Mouse (Mus musculus) liver, adult (tissue): ENCODE data around the gene Opcml.

ENCODE experiments used
- GATA4 ChIP-seq: IDR thresholded peaks from 2 replicates; pipeline ENCODE4 v1.6.1; 2014; ENCODE audit warnings: mild to moderate bottlenecking, low read length; ENCODE audit not compliant: insufficient replicate concordance

Gene Opcml

DNA sequence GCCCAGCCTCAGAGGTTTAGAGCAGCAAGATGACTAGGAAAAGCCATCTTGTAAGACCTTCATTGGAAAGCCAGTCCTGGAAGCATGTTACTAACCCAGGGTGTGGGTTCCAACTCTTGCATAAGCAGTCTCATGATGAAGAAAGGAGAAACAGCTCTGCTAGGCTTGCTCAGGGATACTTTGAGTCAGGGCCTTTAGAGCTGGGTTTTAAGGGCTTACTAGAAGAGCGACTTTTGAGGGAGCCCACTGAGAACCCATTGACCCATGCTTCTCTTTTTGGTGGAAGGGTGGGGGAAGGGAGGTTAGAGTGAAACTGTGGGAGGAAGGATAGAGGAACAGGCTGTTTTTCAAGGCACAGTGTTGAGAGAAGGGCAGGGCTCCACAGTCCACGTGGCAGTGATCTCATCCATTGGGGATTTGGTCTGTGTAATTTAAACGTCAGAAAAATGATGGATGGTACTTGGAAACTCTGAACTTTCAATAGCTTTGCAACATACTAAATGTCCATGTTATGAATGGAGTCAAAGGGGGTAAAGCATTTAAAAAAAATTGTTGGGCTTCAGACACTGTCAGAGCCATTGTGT lies 22.7 kb downstream of the Opcml start:
- no peak for TF ChIP-seq GATA4

DNA sequence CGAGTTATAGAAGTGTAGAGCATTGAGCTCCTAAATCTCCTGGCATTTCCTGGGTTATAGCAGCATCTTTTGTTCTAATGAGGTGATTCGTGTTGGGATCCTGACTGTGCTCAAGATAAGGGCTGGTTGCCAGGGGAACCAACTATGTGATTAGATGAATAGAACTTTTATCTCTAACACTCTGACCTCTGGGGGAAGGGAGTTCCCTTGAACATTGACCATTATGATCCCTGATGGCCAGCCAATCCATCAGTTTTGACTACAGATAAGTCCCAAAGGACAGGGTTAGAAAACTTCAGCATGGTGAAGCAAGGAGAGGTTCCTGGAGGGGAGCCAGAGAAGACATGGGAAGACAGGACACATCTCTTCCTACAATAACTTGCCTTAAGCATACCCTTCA lies 23.6 kb downstream of the Opcml start:
- TF ChIP-seq GATA4 = no peak

DNA sequence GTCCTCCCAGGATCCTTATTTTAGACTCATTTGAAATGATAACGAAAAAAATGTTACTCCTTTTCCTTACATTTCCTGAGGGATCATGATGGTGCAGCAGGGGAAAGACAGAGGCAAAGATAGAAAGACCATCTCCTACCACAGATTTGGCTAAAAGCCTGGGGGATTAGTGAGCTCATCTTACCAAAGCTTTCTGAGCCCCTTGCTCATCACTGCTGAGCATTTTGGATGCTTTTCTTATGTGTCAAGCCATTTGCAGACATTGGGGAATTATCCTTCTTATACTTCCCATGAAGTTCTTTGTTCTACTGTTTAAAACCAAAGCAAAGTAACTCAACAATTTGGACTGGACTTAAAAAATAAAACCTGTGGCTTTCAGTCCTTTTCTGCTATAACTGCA lies 30.6 kb downstream of the Opcml start:
- TF ChIP-seq GATA4 = no peak

DNA sequence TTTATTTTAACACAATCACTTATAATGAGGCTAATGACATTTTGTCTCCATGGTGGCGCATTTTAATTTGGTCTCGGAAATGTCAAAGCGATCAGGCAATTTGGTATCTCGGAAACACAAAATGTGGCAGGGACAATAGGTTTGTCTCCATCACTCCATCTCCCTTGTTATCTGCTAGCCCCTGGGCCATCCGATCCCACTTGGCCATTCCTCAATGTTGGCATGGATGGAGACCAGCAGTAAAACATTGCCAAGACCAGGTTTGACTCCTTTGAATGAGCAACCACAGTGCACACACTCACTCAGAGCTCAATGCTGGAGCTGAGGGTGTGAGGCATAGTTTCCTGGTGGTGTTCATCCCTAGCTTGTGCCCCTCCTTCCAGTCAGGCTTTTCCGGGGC lies 32.1 kb downstream of the Opcml start:
- no peak for TF ChIP-seq GATA4

DNA sequence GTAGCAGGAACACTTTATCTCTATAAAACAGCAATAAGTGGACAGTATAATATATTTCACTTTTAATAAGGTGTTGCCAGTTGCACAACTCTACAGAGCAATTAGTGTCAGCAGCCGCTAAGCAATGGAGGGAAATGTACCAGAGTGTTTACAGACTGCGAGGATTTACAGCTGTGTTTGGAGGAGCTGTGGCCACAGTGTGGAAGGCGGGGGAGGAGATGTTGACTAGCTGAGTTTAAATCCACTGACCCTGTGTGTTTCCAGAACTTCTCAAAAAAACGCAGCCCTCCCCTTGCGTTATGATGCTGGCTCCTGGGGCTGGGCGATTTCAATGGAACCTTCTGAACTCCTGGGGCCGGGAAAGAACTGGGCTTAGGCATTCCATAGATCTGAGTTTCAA lies 33.8 kb downstream of the Opcml start:
- TF ChIP-seq GATA4 = no peak

DNA sequence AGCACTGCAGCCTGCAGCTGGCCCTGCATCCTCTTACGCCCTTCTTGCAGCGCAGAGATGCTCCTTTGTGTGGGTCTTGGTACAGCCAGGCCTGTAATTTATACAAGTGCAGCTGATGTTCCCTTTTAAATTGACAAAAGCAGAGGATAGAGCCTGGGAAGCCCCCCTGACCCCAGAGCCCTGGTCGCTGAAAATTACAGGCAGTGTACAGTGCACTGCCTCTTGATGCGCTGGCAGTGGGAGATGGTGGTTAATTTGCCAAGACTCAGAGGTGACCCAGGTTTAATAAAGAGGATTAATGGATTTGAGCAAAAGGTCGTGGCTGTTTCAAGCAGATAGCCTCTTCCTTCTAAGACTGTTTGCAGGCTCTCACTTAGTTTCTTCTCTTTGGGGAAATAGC lies 39.9 kb downstream of the Opcml start:
- TF ChIP-seq GATA4 = no peak

DNA sequence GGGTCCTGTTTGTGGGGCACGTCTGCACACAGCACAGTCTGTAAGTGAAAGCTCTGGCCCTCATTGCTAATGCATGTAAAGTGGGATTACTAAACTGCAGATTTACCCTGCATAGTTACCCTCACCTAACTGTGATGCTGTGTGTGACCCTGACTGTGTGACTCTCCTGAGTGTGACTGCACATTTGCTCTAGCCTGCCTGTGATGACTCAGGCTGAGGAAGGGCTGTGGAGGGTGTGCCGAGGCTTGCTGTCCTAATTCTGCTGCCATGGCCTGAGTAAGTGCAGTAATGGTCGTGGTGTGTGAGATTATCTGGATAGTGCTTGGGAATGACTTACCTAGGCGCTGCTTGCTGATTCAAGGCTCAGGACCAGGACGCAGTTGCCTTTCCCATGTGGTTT lies 52.2 kb downstream of the Opcml start:
- no peak for TF ChIP-seq GATA4

DNA sequence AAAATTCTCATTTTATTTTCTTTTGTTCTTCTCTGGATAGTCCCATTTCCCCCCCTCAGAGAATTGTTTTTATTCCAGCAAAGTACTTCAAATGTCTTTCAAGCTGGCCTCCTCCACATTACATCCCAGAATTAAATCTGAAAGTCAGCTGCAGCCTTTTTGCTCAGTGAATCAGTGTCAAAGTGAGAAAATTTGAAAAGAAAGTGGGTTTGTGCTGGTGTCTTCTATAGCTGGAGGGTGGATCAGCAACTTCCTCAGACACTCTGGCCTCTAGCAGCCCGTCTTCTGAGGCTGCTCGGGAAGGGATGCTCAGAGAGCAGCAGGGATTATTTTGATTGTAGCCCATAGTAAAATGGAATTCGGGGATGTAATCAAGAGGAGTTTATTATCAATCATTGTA lies 81.0 kb downstream of the Opcml start:
- TF ChIP-seq GATA4 = no peak

DNA sequence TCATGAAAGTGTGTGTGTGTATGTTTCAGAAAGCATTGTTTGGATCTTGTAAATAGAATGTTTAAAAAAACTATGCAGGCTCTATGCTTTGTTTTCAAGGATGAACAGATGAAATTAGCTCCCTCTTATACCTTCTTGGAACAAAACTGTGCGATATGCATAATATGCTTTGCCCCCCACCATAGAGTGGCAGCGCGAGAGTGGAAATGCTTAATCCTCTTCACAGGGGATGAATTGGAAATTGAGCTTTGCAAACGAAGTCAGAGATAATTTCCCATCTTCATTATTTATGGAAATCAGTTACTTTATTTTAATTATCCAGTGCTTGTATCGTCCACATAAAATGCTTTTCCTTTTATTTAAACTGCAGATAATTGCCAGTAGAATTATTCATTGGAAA lies 99.1 kb downstream of the Opcml start:
- TF ChIP-seq GATA4 = no peak

DNA sequence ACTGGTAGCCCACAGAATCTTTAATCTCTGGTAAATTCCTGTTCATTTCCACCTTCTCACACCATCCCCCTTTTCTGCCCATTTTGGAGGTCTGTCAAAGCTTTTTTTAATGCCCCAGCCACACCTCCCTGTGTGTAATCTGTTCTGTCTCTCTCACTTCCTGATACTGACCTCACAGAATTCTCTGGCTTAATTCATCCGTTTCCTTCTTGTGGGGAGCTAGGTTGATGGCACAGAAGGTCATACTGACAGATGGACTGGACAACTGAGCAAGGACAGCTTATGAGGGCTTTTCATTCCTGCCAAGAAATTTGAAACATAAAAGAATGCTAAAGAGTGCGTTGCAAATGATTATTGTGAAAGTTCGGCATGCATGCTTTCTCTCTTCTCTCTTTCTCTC lies 126.7 kb downstream of the Opcml start:
- no peak for TF ChIP-seq GATA4

DNA sequence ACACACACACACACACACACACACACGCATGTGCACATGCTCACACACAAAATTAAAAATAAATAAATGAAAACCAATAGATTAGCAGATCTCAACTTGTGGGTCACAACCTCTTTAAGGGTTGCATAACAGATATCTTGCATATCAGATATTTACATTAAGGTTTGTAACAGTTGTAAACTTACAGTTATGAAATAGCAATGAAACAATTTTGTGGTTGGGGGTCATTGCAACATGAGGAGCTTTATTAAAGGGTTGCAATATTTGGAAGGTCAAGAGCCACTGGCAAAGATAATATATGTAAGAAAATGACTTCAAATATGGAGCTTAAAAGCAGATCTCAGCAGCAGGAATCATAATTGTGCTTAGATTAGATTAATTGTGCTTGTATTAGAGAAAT lies 132.9 kb downstream of the Opcml start:
- no peak for TF ChIP-seq GATA4

DNA sequence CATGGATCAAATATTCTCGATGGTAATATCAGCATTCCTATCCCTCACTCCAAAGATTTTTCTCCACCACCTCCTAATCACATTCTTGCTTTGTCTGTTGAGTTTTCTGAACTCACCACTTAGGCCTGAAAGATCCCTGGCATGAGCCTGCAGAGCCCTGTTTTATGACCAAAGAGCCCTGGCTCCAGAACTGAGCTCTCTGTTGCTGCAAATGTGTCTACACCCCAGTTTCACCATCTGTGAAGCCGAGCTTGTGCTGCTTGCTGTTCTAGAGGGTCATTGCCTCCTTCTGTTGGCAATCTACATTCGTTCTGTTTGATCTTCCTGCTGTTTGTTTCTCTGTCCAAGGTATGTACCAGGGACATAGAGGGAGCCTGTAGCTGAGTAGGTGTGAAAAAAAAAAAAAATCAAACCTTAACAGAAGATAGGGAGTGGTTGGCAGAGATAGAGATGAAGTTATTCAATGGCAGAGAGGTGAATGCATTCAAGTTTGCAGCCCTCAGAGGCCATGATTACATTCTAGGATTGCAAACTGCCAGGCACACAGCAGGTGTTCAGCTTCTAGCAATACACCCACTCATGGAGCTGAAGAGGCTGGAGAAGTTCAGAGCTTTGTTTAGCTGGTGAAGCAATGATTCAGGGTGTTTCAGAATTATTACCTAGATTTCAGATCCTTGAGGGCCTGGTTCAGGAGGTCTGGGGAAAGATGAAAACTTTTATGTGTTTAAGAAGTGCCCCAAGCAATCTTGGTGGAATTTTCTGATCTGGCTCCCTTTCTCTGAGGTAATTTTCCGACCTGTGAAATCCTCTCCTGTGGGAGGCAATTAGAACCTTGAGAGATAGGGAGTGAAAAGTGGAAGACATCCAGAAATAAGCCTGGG lies 133.6 kb downstream of the Opcml start:
- TF ChIP-seq GATA4 = no peak

DNA sequence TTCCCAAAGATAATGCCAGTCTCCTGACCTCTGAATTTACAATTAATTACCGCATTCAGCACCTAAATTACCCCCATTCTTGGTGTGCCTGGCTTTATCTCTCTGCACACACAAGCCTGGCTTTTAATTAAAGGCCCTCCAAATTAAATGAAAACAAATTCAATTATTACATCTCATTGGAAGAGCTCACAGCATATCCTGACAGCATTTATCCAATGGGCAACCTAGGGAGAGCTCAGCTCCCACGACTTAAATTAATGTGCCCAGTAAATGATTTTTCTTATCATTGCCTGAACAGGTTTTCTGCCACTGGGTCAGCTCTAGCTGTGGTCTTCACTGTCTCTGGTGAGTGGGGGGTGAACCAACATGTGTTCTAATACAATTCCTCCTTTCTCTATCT lies 135.1 kb downstream of the Opcml start:
- no peak for TF ChIP-seq GATA4

DNA sequence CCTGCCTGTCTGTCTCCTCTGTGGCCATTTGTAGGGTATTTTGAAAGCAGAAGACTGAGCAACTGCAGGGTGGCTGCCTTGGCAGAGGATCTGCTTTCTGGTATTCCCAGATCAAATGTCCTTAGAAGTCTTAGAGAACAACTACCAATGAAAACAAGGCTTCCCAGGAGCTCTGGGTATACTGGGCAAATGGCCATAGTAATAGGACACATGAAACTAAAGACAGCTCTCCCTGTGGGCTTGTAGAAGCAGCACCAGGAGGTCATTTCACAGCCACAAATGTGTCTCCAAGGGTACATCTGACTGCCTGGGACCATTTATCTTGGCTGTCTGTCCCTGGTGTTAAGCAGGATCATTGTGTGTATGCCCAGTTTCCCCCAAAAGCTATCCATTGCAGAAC lies 146.7 kb downstream of the Opcml start:
- no peak for TF ChIP-seq GATA4

DNA sequence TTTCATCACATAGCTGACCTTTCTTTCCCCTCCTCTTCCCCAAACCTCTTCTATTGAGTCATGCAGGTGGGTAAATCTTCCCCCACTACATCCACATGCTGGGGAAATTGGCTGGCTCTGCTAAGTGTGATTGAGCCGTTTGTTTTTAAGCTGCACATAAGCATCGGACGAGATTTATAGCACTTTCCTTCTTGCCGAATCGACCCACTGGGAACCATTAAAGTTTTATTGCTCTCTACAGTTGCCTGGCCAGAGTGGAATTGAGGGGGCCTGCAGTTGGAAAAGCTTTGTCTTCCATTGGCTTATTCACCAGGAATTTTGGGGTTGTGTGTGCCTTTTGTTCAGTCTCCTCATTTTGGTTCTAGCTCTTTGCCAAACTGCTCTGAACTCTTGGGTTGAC lies 147.1 kb downstream of the Opcml start:
- TF ChIP-seq GATA4 = no peak

DNA sequence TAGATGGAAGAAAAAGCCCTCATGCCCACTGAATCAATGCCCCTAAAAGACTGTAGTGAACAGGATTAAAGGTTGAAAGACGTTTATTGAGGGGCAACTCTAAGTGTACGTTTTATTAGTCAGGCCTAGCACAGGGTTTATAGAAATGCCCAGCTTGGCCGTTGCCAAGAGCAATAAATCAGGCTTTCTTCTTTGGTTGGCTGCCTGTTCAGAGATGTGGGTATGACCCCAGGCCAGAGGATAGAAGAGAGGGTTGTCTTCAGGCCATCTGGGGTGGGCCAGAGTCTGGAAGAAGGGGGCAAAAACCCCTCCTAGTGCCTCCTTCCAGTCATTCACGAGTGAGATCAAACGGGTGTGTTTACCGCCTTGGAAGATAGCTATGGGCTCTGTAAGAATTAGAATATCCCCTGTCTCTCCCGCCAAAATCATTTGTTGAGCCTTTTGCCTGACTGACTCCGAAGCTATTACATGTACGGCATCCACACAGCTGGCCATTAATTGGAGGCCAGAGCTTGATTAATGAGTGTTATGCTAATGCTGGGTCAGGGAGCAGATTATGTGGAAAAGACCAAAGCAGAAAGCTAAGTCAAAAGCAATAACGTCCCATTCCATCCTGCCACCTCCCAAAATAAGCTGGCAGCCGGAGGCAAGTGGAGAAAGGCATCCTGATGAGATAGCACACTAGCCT lies 154.9 kb downstream of the Opcml start:
- no peak for TF ChIP-seq GATA4
